Mouse (Mus musculus) olfactory bulb, adult 2 months (tissue): Measurements from ENCODE around the gene Tmem63b.

Experiments
- CTCF ChIP-seq: fragments of 200-500 bp; IDR thresholded peaks from 2 replicates; pipeline ENCODE4 v1.5.1; 2012; ENCODE audit warnings: low read depth, mild to moderate bottlenecking, low read length, moderate library complexity; ENCODE audit not compliant: insufficient read depth
- POLR2A ChIP-seq: fragments of 200-500 bp; IDR thresholded peaks from 2 replicates; pipeline ENCODE4 v1.6.1; 2012; ENCODE audit warnings: mild to moderate bottlenecking, low read depth, low read length, moderate library complexity; ENCODE audit not compliant: insufficient read depth

GRCm38 (mm10) chr17:45634033-45634432 lies 52.7 kb downstream of the Tmem63b start:
- TF ChIP-seq POLR2A (no peak), CTCF (no peak)
